Mouse (Mus musculus): ENCODE measurements around the gene Sprr2d. TPM values are rescaled to one million over a fixed set of nuclear protein-coding genes. Genes with fewer than 3 reads are reported as not detected.

Sprr2d gene
- not detected in 2 replicates for polyA plus RNA-seq (2012; rRNA removed)

GRCm38 (mm10) chr3:92338840-92339239 lies at the start of gene Sprr2d:
Gene Sprr2d, plus strand, starts transcription at chr3:92339140.
- Histone ChIP-seq H3K27me3 (replicated peaks; ENCODE audit: control insufficient read depth, insufficient read depth, low read length) (no peaks in the 10 kb centered on the region), H3K27ac (ENCODE audit: insufficient read depth, low read depth, low read length) (no peak within 1 kb of the TSS), H3K4me3 (ENCODE audit: insufficient read depth, low read depth, low read length) (no peak within 1 kb of the TSS), H3K4me1 (ENCODE audit: control insufficient read depth, insufficient read depth, low read length) (no peaks in the 10 kb centered on the region), H3K36me3 (ENCODE audit: control insufficient read depth, insufficient read depth, low read length) (no peaks in the 10 kb centered on the region)
- 92% methylated on average over 5 of the region's 5 CpGs for WGBS
- no peak for DNase-seq
- TF ChIP-seq CTCF (conservative IDR thresholded peaks at IDR 0.05; ENCODE audit: insufficient read depth, insufficient read length, low read depth, low read length) (no peak), POLR2A (IDR thresholded peaks at IDR 0.05; ENCODE audit: low read depth, low read length) (no peak)

GRCm38 (mm10) chr3:92307406-92307805 lies 31.5 kb upstream of the Sprr2d start:
- H3K4me3 ChIP-seq (ENCODE audit: insufficient read depth, low read depth, low read length), result no peak overlapping the region
- 93% methylated on average over 1 of the region's 1 CpGs for WGBS
- DNase-seq, result no peak
- TF ChIP-seq POLR2A (IDR thresholded peaks at IDR 0.05; ENCODE audit: low read depth, low read length) (no peak), CTCF (conservative IDR thresholded peaks at IDR 0.05; ENCODE audit: insufficient read depth, insufficient read length, low read depth, low read length) (no peak)
- no peak overlapping the region for H3K27ac ChIP-seq (ENCODE audit: insufficient read depth, low read depth, low read length)
- H3K4me1 ChIP-seq (ENCODE audit: control insufficient read depth, insufficient read depth, low read length), result no peaks in the 10 kb centered on the region
- no peaks in the 10 kb centered on the region for H3K36me3 ChIP-seq (ENCODE audit: control insufficient read depth, insufficient read depth, low read length)
- H3K27me3 ChIP-seq (replicated peaks; ENCODE audit: control insufficient read depth, insufficient read depth, low read length), result no peaks in the 10 kb centered on the region

- TF ChIP-seq CTCF (conservative IDR thresholded peaks at IDR 0.05; ENCODE audit: insufficient read depth, insufficient read length, low read depth, low read length), result no peak
- no peak for TF ChIP-seq POLR2A (IDR thresholded peaks at IDR 0.05; ENCODE audit: low read depth, low read length)
- Histone ChIP-seq H3K27me3 (replicated peaks; ENCODE audit: control insufficient read depth, insufficient read depth, low read length) (no peaks in the 10 kb centered on the region), H3K4me1 (ENCODE audit: control insufficient read depth, insufficient read depth, low read length) (no peaks in the 10 kb centered on the region), H3K4me3 (ENCODE audit: insufficient read depth, low read depth, low read length) (no peak within 1 kb of the TSS), H3K36me3 (ENCODE audit: control insufficient read depth, insufficient read depth, low read length) (no peaks in the 10 kb centered on the region), H3K27ac (ENCODE audit: insufficient read depth, low read depth, low read length) (no peak within 1 kb of the TSS)
- 81% methylated on average over 2 of the region's 2 CpGs for WGBS
- no peak for DNase-seq
These were observed 22.6 kb upstream of the Sprr2d start, which contains the start of gene Sprr2b for GRCm38 (mm10) chr3:92316320-92316719. Gene Sprr2b, plus strand, starts transcription at chr3:92316620.

GRCm38 (mm10) chr3:92317384-92317783 lies 21.6 kb upstream of the Sprr2d start:
- WGBS, result 27% methylated on average over 2 of the region's 2 CpGs

GRCm38 (mm10) chr3:92336278-92336677 lies 2.7 kb upstream of the Sprr2d start:
- Histone ChIP-seq H3K27ac (ENCODE audit: insufficient read depth, low read depth, low read length) (no peak overlapping the region), H3K36me3 (ENCODE audit: control insufficient read depth, insufficient read depth, low read length) (no peaks in the 10 kb centered on the region), H3K4me3 (ENCODE audit: insufficient read depth, low read depth, low read length) (no peak overlapping the region), H3K27me3 (replicated peaks; ENCODE audit: control insufficient read depth, insufficient read depth, low read length) (no peaks in the 10 kb centered on the region), H3K4me1 (ENCODE audit: control insufficient read depth, insufficient read depth, low read length) (no peaks in the 10 kb centered on the region)
- 68% methylated on average over 1 of the region's 1 CpGs for WGBS
- no peak for TF ChIP-seq CTCF (conservative IDR thresholded peaks at IDR 0.05; ENCODE audit: insufficient read depth, insufficient read length, low read depth, low read length)
- TF ChIP-seq POLR2A (IDR thresholded peaks at IDR 0.05; ENCODE audit: low read depth, low read length), result no peak
- DNase-seq, result no peak

More at GRCm38 (mm10) chr3:92317384-92317783, 21.6 kb upstream of the Sprr2d start:
- TF ChIP-seq POLR2A (IDR thresholded peaks at IDR 0.05; ENCODE audit: low read depth, low read length), result no peak
- no peak for TF ChIP-seq CTCF (conservative IDR thresholded peaks at IDR 0.05; ENCODE audit: insufficient read depth, insufficient read length, low read depth, low read length)
- Histone ChIP-seq H3K27me3 (replicated peaks; ENCODE audit: control insufficient read depth, insufficient read depth, low read length) (no peaks in the 10 kb centered on the region), H3K36me3 (ENCODE audit: control insufficient read depth, insufficient read depth, low read length) (no peaks in the 10 kb centered on the region), H3K4me3 (ENCODE audit: insufficient read depth, low read depth, low read length) (no peak overlapping the region), H3K4me1 (ENCODE audit: control insufficient read depth, insufficient read depth, low read length) (no peaks in the 10 kb centered on the region), H3K27ac (ENCODE audit: insufficient read depth, low read depth, low read length) (no peak overlapping the region)
- DNase-seq, result no peak

- 79% methylated on average over 2 of the region's 2 CpGs for WGBS
- H3K27me3 ChIP-seq (replicated peaks; ENCODE audit: control insufficient read depth, insufficient read depth, low read length), result no peaks in the 10 kb centered on the region
- no peaks in the 10 kb centered on the region for H3K4me1 ChIP-seq (ENCODE audit: control insufficient read depth, insufficient read depth, low read length)
- no peaks in the 10 kb centered on the region for H3K36me3 ChIP-seq (ENCODE audit: control insufficient read depth, insufficient read depth, low read length)
- TF ChIP-seq POLR2A (IDR thresholded peaks at IDR 0.05; ENCODE audit: low read depth, low read length) (no peak), CTCF (conservative IDR thresholded peaks at IDR 0.05; ENCODE audit: insufficient read depth, insufficient read length, low read depth, low read length) (no peak)
- no peak within 1 kb of the TSS for H3K4me3 ChIP-seq (ENCODE audit: insufficient read depth, low read depth, low read length)
- no peak within 1 kb of the TSS for H3K27ac ChIP-seq (ENCODE audit: insufficient read depth, low read depth, low read length)
- DNase-seq, result no peak
These were observed 12.9 kb downstream of the Sprr2d start, which contains the start of gene Sprr2e for GRCm38 (mm10) chr3:92351843-92352242. Gene Sprr2e, plus strand, starts transcription at chr3:92352143.

- TF ChIP-seq POLR2A (IDR thresholded peaks at IDR 0.05; ENCODE audit: low read depth, low read length) (no peak), CTCF (conservative IDR thresholded peaks at IDR 0.05; ENCODE audit: insufficient read depth, insufficient read length, low read depth, low read length) (no peak)
- Histone ChIP-seq H3K27me3 (replicated peaks; ENCODE audit: control insufficient read depth, insufficient read depth, low read length) (no peaks in the 10 kb centered on the region), H3K36me3 (ENCODE audit: control insufficient read depth, insufficient read depth, low read length) (no peaks in the 10 kb centered on the region), H3K4me1 (ENCODE audit: control insufficient read depth, insufficient read depth, low read length) (no peaks in the 10 kb centered on the region), H3K4me3 (ENCODE audit: insufficient read depth, low read depth, low read length) (no peak overlapping the region), H3K27ac (ENCODE audit: insufficient read depth, low read depth, low read length) (no peak overlapping the region)
- DNase-seq, result no peak
These were observed 22.7 kb downstream of the Sprr2d start for GRCm38 (mm10) chr3:92361619-92362018.
